Mouse (Mus musculus) heart, postnatal 36 days (tissue): Measurements from ENCODE around the gene C730034F03Rik. TPM values are rescaled to one million over a fixed set of nuclear protein-coding genes. Genes with fewer than 3 reads are reported as not detected.

Source experiments
- DNase-seq, 2 experiments: peaks; one replicate each; pipeline ENCODE4 v3.0.0; 2021 to 2022
- intact Hi-C: fragments of 180-260 bp; cut with DNase I; formaldehyde crosslinking; loops from one replicate; pipeline ENCODE4 v1.15.1; 2025
- total RNA-seq, 2 experiments: library from RNA; stranded (reverse); gene quantifications; 2 replicates each; pipeline ENCODE4 v1.2.3; 2021

C730034F03Rik gene
- 1 to 10 TPM; 1.6 to 2.8 TPM for total RNA-seq

DNA sequence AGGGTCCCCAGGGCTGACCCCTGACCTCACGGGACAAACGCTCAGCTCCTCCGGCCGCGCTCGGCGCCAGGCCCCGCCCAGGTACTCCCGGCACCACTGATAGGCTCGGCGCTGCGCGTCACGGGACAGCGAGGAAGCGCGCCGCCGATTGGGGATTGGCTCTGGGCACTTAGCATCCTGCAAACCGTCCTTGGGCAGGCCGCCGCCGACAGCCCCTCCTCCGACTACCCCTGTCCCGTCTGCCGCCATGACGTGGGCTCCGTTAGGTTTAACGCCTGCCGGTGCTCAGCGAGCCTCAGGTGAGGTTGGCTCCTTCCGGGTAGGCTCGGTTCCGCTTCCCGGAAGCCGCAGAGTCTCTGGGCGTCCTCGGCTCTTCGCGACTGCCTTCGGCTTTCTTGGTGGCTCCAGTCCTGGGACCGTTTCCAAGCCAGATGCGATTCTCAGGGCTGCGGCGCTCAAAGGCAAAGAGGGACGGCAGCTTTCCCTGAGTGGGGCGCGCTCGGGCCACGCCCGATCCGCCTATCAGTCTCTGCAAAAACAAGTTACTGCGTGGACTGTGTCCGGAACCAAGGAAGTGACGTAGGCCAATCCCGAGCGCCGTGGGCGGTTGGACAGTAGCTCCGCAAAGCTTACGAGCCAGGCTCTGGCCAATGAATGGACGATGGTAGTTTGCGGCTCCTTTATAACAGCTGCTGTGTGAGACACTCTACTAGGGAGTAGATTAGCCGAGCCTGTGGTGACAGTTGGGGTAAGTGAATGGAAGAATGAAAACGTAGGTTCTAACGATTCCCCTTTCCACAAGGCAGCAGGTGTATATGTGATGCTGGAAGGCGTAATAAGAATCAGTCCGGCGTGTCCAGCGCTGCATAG lies at the start of gene C730034F03Rik, which contains the start of the genes Gm44502 and Chkb:
Gene C730034F03Rik, plus strand, starts transcription at position 238 of the 870 bp plus-strand sequence.
Gene Gm44502, minus strand, starts transcription at position 345 of the 870 bp plus-strand sequence.
Gene Chkb, minus strand, starts transcription at position 557 of the 870 bp plus-strand sequence.
- DNase-seq: peak; percentile 88 to 91
- intact Hi-C loops: loop anchor here (2.0 to 5.0 kb wide), 3 partner anchors 39 to 72 kb away; partner anchors contain the start of genes Lmf2 and Ncaph2

DNA sequence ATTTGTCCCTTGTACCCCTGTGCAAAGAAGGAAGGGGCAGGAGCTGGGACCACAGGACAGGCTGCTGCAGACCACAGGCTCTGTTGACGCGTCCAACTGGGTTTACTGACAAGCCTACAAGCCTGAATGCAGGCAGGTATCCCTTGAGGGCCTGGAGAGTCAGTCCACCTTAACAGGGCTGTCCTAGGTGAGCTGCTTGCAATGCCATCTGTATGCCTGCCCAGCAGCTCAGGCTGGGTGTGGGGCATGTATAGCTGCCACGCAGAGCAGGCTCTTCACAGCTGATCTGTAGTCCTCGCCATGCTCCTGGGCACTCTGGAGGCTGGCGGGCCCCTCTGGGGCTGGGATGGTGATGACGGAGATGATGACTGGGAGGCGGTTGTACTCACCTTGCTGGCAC lies 44.8 kb upstream of the C730034F03Rik start, which contains the start of gene Klhdc7b:
Gene Klhdc7b, plus strand, starts transcription at position 301 of the 400 bp plus-strand sequence.
- no peak for DNase-seq
- intact Hi-C loops: no loop called here

DNA sequence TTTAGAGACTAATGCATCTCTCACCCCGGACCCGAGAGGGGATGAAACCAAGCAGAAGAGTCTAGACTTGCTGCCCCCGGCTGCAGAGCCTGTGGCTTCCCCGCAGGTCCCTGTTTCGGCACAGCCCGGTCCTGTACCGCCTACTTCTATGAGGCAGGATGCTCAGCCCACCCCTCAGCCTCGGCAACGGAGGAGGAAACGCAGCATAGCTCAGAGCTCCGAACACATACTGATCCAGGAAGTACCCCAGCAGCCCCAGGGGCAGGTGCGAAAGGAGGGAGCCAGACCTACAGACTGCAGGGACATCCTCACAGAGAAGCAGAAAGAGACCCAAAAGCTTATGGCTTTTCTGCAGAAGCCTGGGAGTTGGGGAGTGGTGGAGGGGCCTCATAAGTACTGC lies 42.3 kb upstream of the C730034F03Rik start:
- intact Hi-C loops: no loop called here

DNA sequence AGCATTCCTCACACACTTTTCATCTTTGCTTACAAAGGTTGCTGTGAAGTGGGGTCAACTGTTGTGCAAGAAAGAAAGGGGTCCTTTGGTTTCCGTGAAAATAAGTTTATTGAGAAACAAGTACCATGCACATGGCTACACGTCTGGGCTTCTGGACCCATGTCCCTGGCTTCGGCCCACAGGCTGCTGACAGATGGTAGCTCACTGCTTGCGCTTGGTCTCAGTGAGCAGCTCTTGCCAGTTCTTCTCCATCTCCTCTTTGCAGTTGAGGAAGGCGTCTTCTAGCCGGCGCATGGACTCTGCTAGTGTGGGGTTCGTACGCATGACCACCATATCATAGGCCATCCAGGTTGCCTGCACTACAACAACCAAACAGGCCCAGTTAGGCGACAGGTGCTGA lies 39.3 kb upstream of the C730034F03Rik start:
- DNase-seq: no peak
- intact Hi-C loops: no loop called here

More for the DNA sequence above, 42.3 kb upstream of the C730034F03Rik start:
- DNase-seq: no peak

DNA sequence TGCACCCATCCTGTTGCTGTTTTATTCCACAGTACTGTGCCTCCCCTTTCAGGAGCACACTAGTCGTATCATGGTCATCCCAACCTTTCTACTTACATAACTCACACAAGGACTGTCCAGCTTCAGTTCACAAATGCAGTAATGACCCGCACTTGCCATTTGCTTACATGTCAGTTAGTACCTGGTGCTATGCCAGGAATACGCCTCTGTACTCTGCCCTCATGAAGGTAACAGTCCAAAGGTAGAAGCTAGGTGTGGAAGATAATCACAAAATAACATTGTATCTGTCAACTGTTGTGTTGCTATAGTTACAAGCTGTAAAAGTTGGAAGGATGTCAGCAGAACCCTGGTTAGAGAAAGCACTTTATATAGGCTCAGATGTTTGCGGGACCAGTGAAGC lies 32.5 kb upstream of the C730034F03Rik start:
- intact Hi-C loops: no loop called here
- DNase-seq: no peak

DNA sequence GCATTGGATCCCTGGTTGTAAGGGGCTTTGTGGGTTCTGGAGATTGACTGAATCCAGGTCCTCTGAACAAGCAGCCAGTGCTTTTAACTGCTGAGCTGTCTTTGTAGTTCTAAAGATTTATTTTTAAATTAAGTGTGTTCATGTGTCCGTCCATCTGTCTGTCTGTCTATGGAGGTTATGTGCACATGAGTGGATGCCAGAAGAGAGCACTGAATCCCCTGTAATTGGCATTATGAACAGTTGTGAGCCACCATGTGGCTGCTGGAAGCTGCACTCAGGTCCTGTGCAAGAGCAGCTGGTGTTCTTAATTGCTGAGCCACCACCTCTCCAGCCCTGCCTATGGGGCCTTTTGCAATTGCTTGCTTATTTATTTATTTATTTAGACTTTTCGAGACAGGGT lies 31.2 kb upstream of the C730034F03Rik start:
- intact Hi-C loops: no loop called here
- DNase-seq: no peak

DNA sequence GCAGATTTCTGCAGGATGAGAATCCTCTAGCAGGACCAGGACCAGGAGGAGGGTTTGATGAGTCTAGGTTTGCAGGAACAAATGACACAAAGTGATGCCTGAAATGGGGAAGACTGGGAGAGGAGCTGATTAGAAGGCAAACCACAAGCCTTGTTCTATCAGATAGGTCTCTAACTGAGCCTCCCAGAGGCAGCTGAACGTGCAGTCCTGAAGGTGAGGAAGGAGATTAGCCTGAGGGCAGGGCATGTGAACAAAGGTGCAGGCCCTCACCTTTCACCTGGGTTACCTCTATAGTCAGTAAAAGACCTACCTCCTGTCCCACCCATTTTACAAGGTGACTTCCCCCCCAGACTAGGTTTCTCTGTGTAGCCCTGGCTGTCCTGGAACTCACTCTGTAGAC lies 29.7 kb upstream of the C730034F03Rik start:
- DNase-seq: no peak
- intact Hi-C loops: no loop called here

DNA sequence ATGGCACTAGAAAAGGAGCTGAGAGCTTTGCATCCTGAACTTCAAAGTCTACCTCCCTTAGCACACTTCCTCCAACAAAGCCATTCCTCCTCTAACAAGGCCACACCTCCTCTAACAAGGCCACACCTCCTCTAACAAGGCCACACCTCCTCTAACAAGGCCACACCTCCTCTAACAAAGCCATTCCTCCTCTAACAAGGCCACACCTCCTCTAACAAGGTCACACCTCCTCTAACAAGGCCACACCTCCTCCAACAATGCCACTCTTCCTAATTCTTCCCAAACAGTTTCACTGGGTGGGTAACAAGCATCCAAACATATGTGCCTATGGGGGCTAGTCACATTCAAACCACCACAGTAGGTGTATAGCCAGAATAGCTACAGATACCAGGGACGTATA lies 26.9 kb upstream of the C730034F03Rik start:
- DNase-seq: no peak
- intact Hi-C loops: no loop called here

DNA sequence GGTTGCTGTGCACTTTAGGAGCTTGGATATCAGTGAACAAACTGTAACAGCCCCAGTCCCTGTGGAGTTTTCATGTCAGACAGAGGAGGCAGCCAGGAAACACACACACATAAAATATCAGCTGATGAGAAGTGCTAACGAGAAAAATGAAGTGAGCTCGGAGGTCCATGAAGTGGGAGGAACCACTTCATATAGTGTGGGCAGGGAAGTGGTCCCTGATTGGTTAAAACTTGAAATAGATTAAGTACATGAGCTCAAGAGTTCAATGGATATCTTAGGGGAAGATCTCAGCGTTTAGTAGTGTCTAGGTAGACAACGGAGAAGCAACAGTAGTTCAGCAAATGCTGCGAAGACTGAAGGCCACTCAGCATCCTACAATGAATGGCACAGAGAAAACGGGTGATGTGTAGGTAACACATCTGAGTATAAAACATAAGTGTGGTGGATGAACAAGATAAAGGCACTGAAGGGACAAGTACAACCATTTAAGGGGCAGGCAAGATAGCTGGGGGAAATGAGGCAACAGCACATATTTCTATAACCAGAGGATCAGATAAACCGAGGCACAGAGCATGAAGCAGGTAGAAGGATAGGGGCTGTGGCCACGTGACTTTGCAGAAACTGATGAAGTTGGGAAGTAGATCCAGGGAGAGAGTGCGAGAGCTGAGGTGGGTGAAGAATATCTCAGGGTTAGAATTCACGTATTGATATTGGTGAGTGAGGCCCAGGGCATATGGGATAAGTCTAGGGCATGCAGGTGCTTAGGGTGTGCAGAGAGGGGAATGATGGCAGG lies 24.4 kb upstream of the C730034F03Rik start:
- no peak for DNase-seq
- intact Hi-C loops: no loop called here

DNA sequence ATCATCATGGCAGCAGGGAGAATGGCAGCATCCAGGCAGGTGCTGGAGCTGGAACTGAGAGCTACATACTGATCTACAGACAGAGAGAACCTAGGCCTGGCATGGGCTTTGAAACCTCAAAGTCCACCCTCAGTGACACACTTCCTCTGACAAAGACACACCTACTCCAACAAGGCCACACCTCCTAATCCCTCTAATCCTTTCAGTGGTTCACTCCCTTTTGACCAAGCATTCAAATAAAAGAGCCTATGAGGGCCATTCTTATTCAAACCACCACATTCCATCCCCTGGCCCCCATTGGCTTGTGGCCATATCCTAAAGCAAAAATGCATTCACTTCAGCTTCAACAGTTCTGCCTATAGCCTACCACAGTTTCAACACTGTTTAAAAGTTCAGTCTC lies 22.7 kb upstream of the C730034F03Rik start:
- DNase-seq: no peak
- intact Hi-C loops: no loop called here

DNA sequence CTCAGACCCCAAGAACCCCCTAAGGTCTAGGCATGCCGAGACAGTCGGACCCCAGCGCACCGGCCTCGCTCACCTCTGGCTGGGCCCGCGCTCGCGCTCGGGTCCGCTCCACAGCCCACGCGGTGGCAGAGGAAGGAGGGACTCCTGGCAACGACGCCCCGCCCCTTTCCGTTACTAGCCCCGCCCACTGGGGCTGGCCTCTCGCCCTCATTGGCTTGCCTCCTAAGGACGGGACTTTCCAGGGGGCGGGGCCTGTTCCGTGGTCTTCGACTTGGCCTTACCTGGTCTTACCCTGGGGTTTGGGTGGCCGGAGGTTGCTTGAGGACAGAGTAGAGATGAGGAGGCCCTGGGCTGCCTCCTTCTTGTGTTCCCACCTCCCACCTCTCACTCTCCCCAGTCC lies 19.3 kb upstream of the C730034F03Rik start, which contains the start of gene Syce3:
Gene Syce3, minus strand, starts transcription at position 386 of the 400 bp plus-strand sequence.
- DNase-seq: no peak
- intact Hi-C loops: no loop called here

DNA sequence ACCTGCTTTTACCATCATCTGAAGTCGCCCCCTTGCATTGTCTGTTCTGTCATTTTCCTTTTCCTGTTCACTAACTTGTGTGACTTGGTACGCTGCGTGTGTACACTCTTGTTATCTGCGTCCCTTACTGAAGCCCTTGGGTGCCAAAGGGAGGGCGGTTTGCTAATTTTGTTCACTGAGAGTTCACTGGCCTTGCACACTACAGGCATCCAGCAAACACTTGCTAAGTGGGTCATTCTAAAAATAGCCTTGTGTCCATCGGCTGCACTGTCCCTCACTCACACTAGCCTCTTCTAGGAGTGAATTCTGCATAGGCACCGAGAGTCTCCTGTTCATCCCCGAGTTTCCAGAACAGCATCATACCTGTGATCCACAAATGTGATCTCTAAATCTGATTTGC lies 14.1 kb upstream of the C730034F03Rik start:
- intact Hi-C loops: no loop called here
- DNase-seq: peak in 1 of 2 experiments; percentile 32

DNA sequence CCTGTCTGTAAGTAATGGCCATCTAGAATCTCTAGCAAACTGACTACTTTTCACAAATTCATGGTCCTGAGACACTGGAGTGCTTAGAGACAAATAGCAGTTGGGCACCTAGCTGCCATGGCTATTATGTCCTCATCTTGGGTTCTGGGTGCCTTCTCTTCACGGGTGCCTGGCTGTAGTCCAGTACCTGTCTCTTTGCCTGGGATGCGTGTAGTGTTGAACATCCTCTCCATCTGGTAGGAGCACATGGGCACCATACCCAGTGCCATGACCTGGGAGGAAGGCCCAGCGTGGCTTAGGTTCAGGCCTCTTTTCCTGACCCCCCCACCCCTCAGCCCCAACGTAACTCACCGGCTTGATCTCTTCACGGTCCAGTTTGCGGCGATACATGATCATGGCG lies 7.5 kb upstream of the C730034F03Rik start:
- intact Hi-C loops: no loop called here
- no peak for DNase-seq

DNA sequence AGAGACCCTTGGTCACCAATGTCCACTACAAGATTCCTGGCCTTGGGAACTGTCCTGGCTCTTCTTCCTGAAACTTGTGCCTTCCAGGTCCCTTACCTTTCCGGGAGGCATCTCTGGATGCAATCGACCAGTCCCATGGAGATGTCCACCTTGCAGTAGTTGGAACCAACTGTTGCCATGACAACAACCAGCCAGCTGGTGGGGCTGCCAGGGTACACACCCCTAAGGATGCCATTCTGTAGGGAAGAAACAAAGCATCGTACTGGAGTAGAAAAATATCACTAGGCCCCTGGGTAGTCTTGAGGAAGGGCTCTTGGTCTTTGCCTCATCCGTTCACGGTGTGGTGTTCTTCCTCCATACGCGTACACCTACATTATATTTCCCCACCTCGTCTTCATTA lies 4.8 kb upstream of the C730034F03Rik start:
- no peak for DNase-seq
- intact Hi-C loops: loop anchor here (5.0 kb wide), 1 partner anchor 67 kb away; the partner anchor contains the start of genes Lmf2 and Ncaph2

DNA sequence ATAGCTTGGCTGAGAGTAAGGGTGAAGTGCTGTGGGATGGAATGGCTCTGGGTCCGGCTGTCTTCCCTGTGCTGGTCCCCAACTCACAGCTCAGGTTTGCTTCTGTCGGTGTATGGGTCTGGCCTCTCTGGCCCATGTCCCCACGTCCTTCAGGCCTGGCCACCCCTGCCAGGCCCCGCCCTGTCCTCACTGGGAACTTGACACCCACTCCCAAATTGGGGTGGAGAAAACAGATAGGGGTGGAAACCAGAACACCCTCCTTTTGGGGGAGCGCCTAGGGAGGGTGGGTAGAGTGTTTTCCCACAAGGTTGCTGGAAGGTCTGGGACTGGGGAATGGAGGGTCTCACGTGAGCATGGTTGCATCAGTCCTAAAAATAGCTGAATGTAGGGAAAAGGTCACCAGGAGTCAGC lies 3.7 kb upstream of the C730034F03Rik start, which contains the start of gene Cpt1b:
Gene Cpt1b, minus strand, starts transcription at position 153 of the 411 bp plus-strand sequence.
- intact Hi-C loops: loop anchor here (5.0 kb wide), 1 partner anchor 68 kb away; the partner anchor contains the start of genes Lmf2 and Ncaph2
- peak; percentile 56 to 66 for DNase-seq

DNA sequence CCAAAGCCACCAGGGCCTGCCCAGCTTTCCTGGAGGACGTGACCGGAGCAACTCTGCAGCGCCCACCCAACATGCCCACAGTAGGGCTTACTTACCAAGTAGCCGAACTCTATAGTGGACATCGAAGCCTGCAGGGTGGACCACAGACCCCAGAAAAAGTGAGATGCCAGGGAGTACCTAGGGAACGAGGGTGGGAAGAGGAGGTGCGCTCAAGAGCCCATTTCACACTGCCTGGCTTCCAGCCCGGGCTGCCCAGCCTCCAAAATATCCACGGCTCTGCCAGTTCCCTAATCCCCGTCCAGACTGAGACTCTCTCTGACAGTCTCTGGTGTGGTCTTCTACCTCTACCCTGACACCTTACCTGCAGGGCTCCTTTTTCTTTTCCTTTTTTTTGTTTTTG lies 2.7 kb upstream of the C730034F03Rik start:
- intact Hi-C loops: loop anchor here (5.0 kb wide), 1 partner anchor 69 kb away; the partner anchor contains the start of genes Lmf2 and Ncaph2
- peak; percentile 39 to 41 for DNase-seq

DNA sequence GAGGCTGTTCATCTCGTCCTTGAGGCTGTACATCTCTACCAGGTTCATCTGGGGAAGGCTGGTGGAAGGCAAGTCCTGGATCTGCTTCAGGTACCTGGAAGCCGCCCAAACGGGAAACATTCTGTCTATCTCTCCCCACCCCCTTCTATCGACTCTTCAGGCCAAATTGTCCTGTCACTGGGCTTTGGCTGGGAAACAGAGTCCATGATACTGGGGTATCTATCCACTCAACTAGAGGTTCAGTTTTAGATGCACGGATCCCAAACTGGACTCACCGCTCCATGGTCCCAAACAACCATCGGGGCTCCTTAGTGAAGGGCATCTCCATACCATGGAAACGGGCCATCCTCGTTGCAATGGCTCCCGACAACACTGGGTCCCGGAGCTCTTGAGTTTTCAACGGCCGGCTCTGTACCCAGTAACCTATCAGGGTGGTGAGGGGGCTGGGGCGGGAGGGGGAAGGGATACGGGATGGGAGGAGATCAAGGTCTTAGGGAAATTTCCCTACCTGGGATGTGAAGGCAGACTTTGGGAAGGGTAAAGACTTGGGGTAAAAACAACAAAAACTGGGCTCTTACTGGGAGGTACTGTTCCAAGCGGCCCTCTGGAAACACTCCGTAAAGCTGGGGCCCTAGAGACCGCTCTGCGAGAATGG lies 1.1 kb upstream of the C730034F03Rik start:
- intact Hi-C loops: loop anchor here (2.0 to 5.0 kb wide), 2 partner anchors 53 to 71 kb away; partner anchors contain the start of genes Lmf2 and Ncaph2

DNA sequence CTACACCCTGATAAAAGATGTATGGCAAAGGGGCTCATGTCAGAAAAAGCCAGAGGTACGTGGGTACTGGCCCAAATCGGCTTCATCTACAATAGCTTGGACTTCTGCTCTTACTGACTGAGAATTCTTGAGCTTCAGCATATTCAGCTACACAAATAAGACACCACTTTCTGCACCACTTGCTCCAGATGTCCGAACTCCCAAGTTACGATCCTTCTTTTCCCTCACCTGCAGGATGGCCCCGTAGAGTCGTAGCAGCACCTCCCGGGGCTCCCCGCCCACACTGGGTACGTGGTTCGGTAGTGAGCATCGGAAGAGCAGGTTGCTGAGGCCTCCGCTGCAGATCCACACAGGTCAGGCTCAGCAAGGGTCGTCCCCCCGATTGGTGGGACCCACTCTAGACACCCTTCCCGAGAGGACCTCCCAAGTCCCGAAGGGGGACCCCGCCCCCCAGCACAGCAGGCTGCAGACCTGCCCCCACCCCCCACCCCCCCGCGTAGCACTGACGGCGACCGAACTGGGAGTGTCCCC lies 503 bp upstream of the C730034F03Rik start:
- no peak for DNase-seq
- intact Hi-C loops: loop anchor here (2.0 to 5.0 kb wide), 2 partner anchors 54 to 72 kb away; partner anchors contain the start of genes Lmf2 and Ncaph2

More for the DNA sequence above, 1.1 kb upstream of the C730034F03Rik start:
- peak in 1 of 2 experiments; percentile 26 for DNase-seq

DNA sequence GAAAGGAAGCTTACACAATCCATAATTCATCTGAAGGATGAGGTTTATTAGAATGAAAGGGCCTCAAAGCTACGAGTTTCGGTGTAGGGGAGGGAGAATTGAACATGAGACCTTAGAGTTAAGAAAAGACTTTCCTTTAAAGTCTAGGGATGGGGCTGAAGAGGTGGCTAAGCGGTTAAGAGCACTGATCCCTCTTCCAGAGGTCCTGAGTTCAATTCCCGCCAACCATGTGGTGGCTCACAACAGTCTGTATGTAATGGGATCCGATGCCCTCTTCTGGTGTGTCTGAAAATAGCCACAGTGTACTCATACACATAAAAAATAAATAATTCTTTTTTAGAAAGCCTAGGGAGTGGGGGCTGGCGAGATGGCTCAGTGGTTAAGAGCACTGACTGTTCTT lies 952 bp downstream of the C730034F03Rik start:
- DNase-seq: no peak
- intact Hi-C loops: loop anchor here (2.0 kb wide), 1 partner anchor 38 kb away; no protein-coding TSS in a partner anchor
